Mouse (Mus musculus) inflammation-experienced regulatory T-cells, adult 16 weeks (primary cell): Measurements from ENCODE around the gene Phldb1. TPM values are rescaled to one million over a fixed set of nuclear protein-coding genes. Genes with fewer than 3 reads are reported as not detected.

ENCODE experiments used
- polyA plus RNA-seq: library from polyadenylated mRNA; unstranded; fragments of 100-300 nt; shearing (Covaris generic); gene quantifications from one replicate; pipeline ENCODE4 v1.2.1, GENCODE M21; 2017

The Phldb1 gene
- 1.4 TPM for polyA plus RNA-seq

GRCm38 (mm10) chr9:44734524-44735494, at the start of gene Phldb1:
Gene Phldb1, minus strand, starts transcription at chr9:44735198.

GRCm38 (mm10) chr9:44767101-44768028, 32.4 kb upstream of the Phldb1 start, which contains the start of the genes Arcn1 and Ift46:
Gene Arcn1, minus strand, starts transcription at chr9:44767845.
Gene Ift46, plus strand, starts transcription at chr9:44767908.

DNA sequence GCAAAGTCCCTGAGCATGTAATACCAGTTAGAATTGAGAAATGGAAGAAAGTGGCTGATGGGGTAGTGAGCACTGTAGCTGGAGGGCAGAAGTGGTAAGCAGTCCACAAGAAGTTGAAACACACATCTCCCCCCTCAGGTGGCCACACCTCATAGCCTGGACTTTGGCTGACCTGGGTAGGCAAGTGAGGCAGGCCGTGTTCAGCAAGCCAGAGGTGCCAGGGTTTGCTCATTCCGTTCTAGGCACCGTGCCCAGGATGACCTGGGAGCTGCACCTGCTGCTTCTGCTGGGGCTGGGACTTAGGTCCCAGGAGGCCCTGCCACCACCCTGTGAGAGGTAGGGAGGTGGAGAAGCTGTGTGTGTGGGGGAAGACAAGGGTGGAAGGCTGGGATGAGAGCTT, 62.0 kb downstream of the Phldb1 start, which contains the start of gene Treh:
Treh (plus strand) TSS at position 229 of the 400 bp plus-strand sequence.

Other genes with a start within 250 kb of the Phldb1 start
- gene Cxcr5, start 173.3 kb downstream of the Phldb1 start, polyA plus RNA-seq, result 152 TPM
- 49.9 TPM for gene Ddx6, start 130.3 kb downstream of the Phldb1 start, polyA plus RNA-seq
- gene Treh, start 62.0 kb downstream of the Phldb1 start, polyA plus RNA-seq, result not detected
- 157 TPM for gene Arcn1, start 32.6 kb upstream of the Phldb1 start, polyA plus RNA-seq
- 43.3 TPM for gene Ift46, start 32.7 kb upstream of the Phldb1 start, polyA plus RNA-seq
- gene Tmem25, start 64.1 kb upstream of the Phldb1 start, polyA plus RNA-seq, result not detected
- gene Ttc36, start 67.9 kb upstream of the Phldb1 start, polyA plus RNA-seq, result not detected
- 40.8 TPM for gene Kmt2a, start 146.1 kb upstream of the Phldb1 start, polyA plus RNA-seq
- gene Atp5l, start 185.5 kb upstream of the Phldb1 start, polyA plus RNA-seq, result 307 TPM
- gene Ube4a, start 230.4 kb upstream of the Phldb1 start, polyA plus RNA-seq, result 52.2 TPM
- 1,480 TPM for gene Cd3g, start 245.2 kb upstream of the Phldb1 start, polyA plus RNA-seq
- 967 TPM for gene Cd3d, start 246.6 kb upstream of the Phldb1 start, polyA plus RNA-seq